Mouse (Mus musculus): ENCODE measurements at regions not wholly inside any gene's neighbourhood (a gene's known extent, or its start where the extent isn't known, plus 50 kb on each side); places are given as distances from the start of the nearest gene placed in this dataset.

- Histone ChIP-seq H3K27ac (ENCODE audit: low read depth, low read length) (no peak overlapping the region), H3K36me3 (ENCODE audit: control insufficient read depth, insufficient read depth, low read length) (no peaks in the 10 kb centered on the region), H3K4me2 (ENCODE audit: low read depth) (no peak overlapping the region), H3K27me3 (ENCODE audit: control insufficient read depth, insufficient read depth, low read length) (no peaks in the 10 kb centered on the region), H3K4me1 (ENCODE audit: control insufficient read depth, insufficient read depth, low read length) (no peaks in the 10 kb centered on the region), H3K9me3 (ENCODE audit: control insufficient read depth, low read length) (no peaks in the 10 kb centered on the region), H3K9ac (ENCODE audit: low read length) (no peak overlapping the region), H3K4me3 (ENCODE audit: low read depth, low read length) (no peak overlapping the region)
- ATAC-seq (ENCODE audit: insufficient read depth, low FRiP score, low TSS enrichment) (no peak), DNase-seq (ENCODE audit: low spot score) (no peak)
- 87% methylated on average over 7 of the region's 7 CpGs for WGBS
Observed at GRCm38 (mm10) chr13:46222031-46222430, 51.5 kb upstream of the Stmnd1 start.

GRCm38 (mm10) chr13:46218101-46218701 is 55.3 kb upstream of the Stmnd1 start:
- Histone ChIP-seq H3K4me3 (ENCODE audit: low read depth, low read length) (no peak overlapping the region), H3K9ac (ENCODE audit: low read length) (no peak overlapping the region), H3K27ac (ENCODE audit: low read depth, low read length) (no peak overlapping the region), H3K27me3 (ENCODE audit: control insufficient read depth, insufficient read depth, low read length) (no peaks in the 10 kb centered on the region), H3K4me1 (ENCODE audit: control insufficient read depth, insufficient read depth, low read length) (no peaks in the 10 kb centered on the region), H3K9me3 (ENCODE audit: control insufficient read depth, low read length) (no peaks in the 10 kb centered on the region), H3K4me2 (ENCODE audit: low read depth) (no peak overlapping the region), H3K36me3 (ENCODE audit: control insufficient read depth, insufficient read depth, low read length) (no peaks in the 10 kb centered on the region)
- WGBS: 86% methylated on average over 20 of the region's 20 CpGs
- no peak for DNase-seq (ENCODE audit: low spot score)
- no peak for ATAC-seq (ENCODE audit: insufficient read depth, low FRiP score, low TSS enrichment)

- 75% methylated on average over 9 of the region's 9 CpGs for WGBS
- H3K9ac ChIP-seq (ENCODE audit: low read length): no peak overlapping the region
- no peaks in the 10 kb centered on the region for H3K36me3 ChIP-seq (ENCODE audit: control insufficient read depth, insufficient read depth, low read length)
- no peaks in the 10 kb centered on the region for H3K27me3 ChIP-seq (ENCODE audit: control insufficient read depth, insufficient read depth, low read length)
- no peaks in the 10 kb centered on the region for H3K9me3 ChIP-seq (ENCODE audit: control insufficient read depth, low read length)
- H3K27ac ChIP-seq (ENCODE audit: low read depth, low read length): no peak overlapping the region
- H3K4me1 ChIP-seq (ENCODE audit: control insufficient read depth, insufficient read depth, low read length): no peaks in the 10 kb centered on the region
- H3K4me3 ChIP-seq (ENCODE audit: low read depth, low read length): no peak overlapping the region
- no peak overlapping the region for H3K4me2 ChIP-seq (ENCODE audit: low read depth)
- DNase-seq (ENCODE audit: low spot score) (no peak), ATAC-seq (ENCODE audit: insufficient read depth, low FRiP score, low TSS enrichment) (no peak)
Observed at GRCm38 (mm10) chr13:46216954-46217838, 56.3 kb upstream of the Stmnd1 start.

- no peak overlapping the region for H3K27ac ChIP-seq (ENCODE audit: low read depth, low read length)
- no peak for DNase-seq (ENCODE audit: low spot score)
- H3K4me3 ChIP-seq (ENCODE audit: low read depth, low read length): no peak overlapping the region
- H3K9ac ChIP-seq (ENCODE audit: low read length): no peak overlapping the region
- H3K4me1 ChIP-seq (ENCODE audit: control insufficient read depth, insufficient read depth, low read length): no peaks in the 10 kb centered on the region
- no peaks in the 10 kb centered on the region for H3K9me3 ChIP-seq (ENCODE audit: control insufficient read depth, low read length)
- 90% methylated on average over 3 of the region's 3 CpGs for WGBS
- no peaks in the 10 kb centered on the region for H3K27me3 ChIP-seq (ENCODE audit: control insufficient read depth, insufficient read depth, low read length)
- ATAC-seq (ENCODE audit: insufficient read depth, low FRiP score, low TSS enrichment): no peak
- H3K4me2 ChIP-seq (ENCODE audit: low read depth): no peak overlapping the region
- no peaks in the 10 kb centered on the region for H3K36me3 ChIP-seq (ENCODE audit: control insufficient read depth, insufficient read depth, low read length)
Observed at GRCm38 (mm10) chr13:46203551-46203950, 70.0 kb upstream of the Stmnd1 start.

GRCm38 (mm10) chr13:46202586-46202985 is 70.9 kb upstream of the Stmnd1 start:
- no peak overlapping the region for H3K4me3 ChIP-seq (ENCODE audit: low read depth, low read length)
- no peaks in the 10 kb centered on the region for H3K36me3 ChIP-seq (ENCODE audit: control insufficient read depth, insufficient read depth, low read length)
- ATAC-seq (ENCODE audit: insufficient read depth, low FRiP score, low TSS enrichment) (no peak), DNase-seq (ENCODE audit: low spot score) (no peak)
- H3K9ac ChIP-seq (ENCODE audit: low read length): no peak overlapping the region
- 84% methylated on average over 6 of the region's 6 CpGs for WGBS
- no peaks in the 10 kb centered on the region for H3K27me3 ChIP-seq (ENCODE audit: control insufficient read depth, insufficient read depth, low read length)
- no peak overlapping the region for H3K4me2 ChIP-seq (ENCODE audit: low read depth)
- H3K4me1 ChIP-seq (ENCODE audit: control insufficient read depth, insufficient read depth, low read length): no peaks in the 10 kb centered on the region
- H3K27ac ChIP-seq (ENCODE audit: low read depth, low read length): no peak overlapping the region
- no peaks in the 10 kb centered on the region for H3K9me3 ChIP-seq (ENCODE audit: control insufficient read depth, low read length)

GRCm38 (mm10) chr13:46201029-46201599 is 72.4 kb upstream of the Stmnd1 start:
- WGBS: 71% methylated on average over 14 of the region's 14 CpGs

GRCm38 (mm10) chr13:46193131-46193530 is 80.4 kb upstream of the Stmnd1 start:
- Histone ChIP-seq H3K27ac (ENCODE audit: low read depth, low read length) (no peak overlapping the region), H3K4me3 (ENCODE audit: low read depth, low read length) (no peak overlapping the region), H3K27me3 (ENCODE audit: control insufficient read depth, insufficient read depth, low read length) (no peaks in the 10 kb centered on the region), H3K4me1 (ENCODE audit: control insufficient read depth, insufficient read depth, low read length) (no peaks in the 10 kb centered on the region), H3K9me3 (ENCODE audit: control insufficient read depth, low read length) (no peaks in the 10 kb centered on the region), H3K36me3 (ENCODE audit: control insufficient read depth, insufficient read depth, low read length) (no peaks in the 10 kb centered on the region), H3K4me2 (ENCODE audit: low read depth) (no peak overlapping the region), H3K9ac (ENCODE audit: low read length) (no peak overlapping the region)
- no peak for ATAC-seq (ENCODE audit: insufficient read depth, low FRiP score, low TSS enrichment)
- WGBS: 75% methylated on average over 1 of the region's 1 CpGs
- DNase-seq (ENCODE audit: low spot score): no peak

More at GRCm38 (mm10) chr13:46201029-46201599, 72.4 kb upstream of the Stmnd1 start:
- no peaks in the 10 kb centered on the region for H3K27me3 ChIP-seq (ENCODE audit: control insufficient read depth, insufficient read depth, low read length)
- no peaks in the 10 kb centered on the region for H3K4me1 ChIP-seq (ENCODE audit: control insufficient read depth, insufficient read depth, low read length)
- H3K27ac ChIP-seq (ENCODE audit: low read depth, low read length): no peak overlapping the region
- H3K36me3 ChIP-seq (ENCODE audit: control insufficient read depth, insufficient read depth, low read length): no peaks in the 10 kb centered on the region
- no peak overlapping the region for H3K9ac ChIP-seq (ENCODE audit: low read length)
- DNase-seq (ENCODE audit: low spot score) (no peak), ATAC-seq (ENCODE audit: insufficient read depth, low FRiP score, low TSS enrichment) (no peak)
- no peak overlapping the region for H3K4me2 ChIP-seq (ENCODE audit: low read depth)
- H3K9me3 ChIP-seq (ENCODE audit: control insufficient read depth, low read length): no peaks in the 10 kb centered on the region
- H3K4me3 ChIP-seq (ENCODE audit: low read depth, low read length): no peak overlapping the region

GRCm38 (mm10) chr13:46189726-46190125 is 83.8 kb upstream of the Stmnd1 start:
- Histone ChIP-seq H3K4me1 (ENCODE audit: control insufficient read depth, insufficient read depth, low read length) (no peaks in the 10 kb centered on the region), H3K9me3 (ENCODE audit: control insufficient read depth, low read length) (no peaks in the 10 kb centered on the region), H3K9ac (ENCODE audit: low read length) (no peak overlapping the region), H3K27ac (ENCODE audit: low read depth, low read length) (no peak overlapping the region), H3K4me3 (ENCODE audit: low read depth, low read length) (no peak overlapping the region), H3K36me3 (ENCODE audit: control insufficient read depth, insufficient read depth, low read length) (no peaks in the 10 kb centered on the region), H3K4me2 (ENCODE audit: low read depth) (no peak overlapping the region), H3K27me3 (ENCODE audit: control insufficient read depth, insufficient read depth, low read length) (no peaks in the 10 kb centered on the region)
- 76% methylated on average over 2 of the region's 2 CpGs for WGBS
- DNase-seq (ENCODE audit: low spot score): no peak
- ATAC-seq (ENCODE audit: insufficient read depth, low FRiP score, low TSS enrichment): no peak
